Mouse (Mus musculus) MEL (cell line): ENCODE data around the gene Polr2e. TPM values are rescaled to one million over a fixed set of nuclear protein-coding genes. Genes with fewer than 3 reads are reported as not detected.

Experiments used
- DNase-seq: peaks from one replicate; pipeline ENCODE4 v3.0.0; 2011; ENCODE audit warnings: low read depth, low spot score
- H3K27ac ChIP-seq: 2 replicates; pipeline ENCODE4 v1.5.1; 2012; ENCODE audit warnings: low read depth, mild to moderate bottlenecking, control low read depth, low read length, moderate library complexity; ENCODE audit not compliant: control insufficient read depth
- H3K27me3 ChIP-seq, 2 experiments: fragments of 150-350 bp in 1 of 2; sonication (generic) in 1 of 2; 2 replicates each; pipeline ENCODE4 v1.6.1; 2012; ENCODE audit warnings: low read length in 2 of 2, mild to moderate bottlenecking in 2 of 2, improper control_type of control experiment in 1 of 2, moderate library complexity in 1 of 2; ENCODE audit not compliant: insufficient read depth in 2 of 2, control insufficient read depth in 1 of 2
- H3K36me3 ChIP-seq, 2 experiments: 2 replicates each; pipeline ENCODE4 v1.6.1; 2012 to 2014; ENCODE audit warnings: low read length in 2 of 2, improper control_type of control experiment in 1 of 2, inconsistent platforms in 1 of 2, mild to moderate bottlenecking in 1 of 2; ENCODE audit not compliant: insufficient read depth in 2 of 2, control insufficient read depth in 1 of 2
- H3K4me1 ChIP-seq, 2 experiments: fragments of 150-350 bp in 1 of 2; sonication (generic) in 1 of 2; 2 replicates each; pipeline ENCODE4 v1.6.1; 2012; ENCODE audit warnings: low read length in 2 of 2, improper control_type of control experiment in 1 of 2, mild to moderate bottlenecking in 1 of 2; ENCODE audit not compliant: insufficient read depth in 2 of 2, control insufficient read depth in 1 of 2
- H3K4me3 ChIP-seq, 2 experiments: fragments of 150-350 bp in 1 of 2; sonication (generic) in 1 of 2; 2 replicates each; pipeline ENCODE4 v1.5.1; 2012; ENCODE audit warnings: low read depth in 2 of 2, low read length in 2 of 2, mild to moderate bottlenecking in 2 of 2, moderate library complexity in 2 of 2, control low read depth in 1 of 2, improper control_type of control experiment in 1 of 2; ENCODE audit not compliant: control insufficient read depth in 1 of 2, insufficient read depth in 1 of 2
- H3K79me2 ChIP-seq: 2 replicates; pipeline ENCODE4 v1.6.1; 2012; ENCODE audit warnings: mild to moderate bottlenecking, low read length, moderate library complexity; ENCODE audit not compliant: control insufficient read depth, poor library complexity, insufficient read depth
- H3K9ac ChIP-seq: 2 replicates; pipeline ENCODE4 v1.6.1; 2012; ENCODE audit warnings: low read depth, mild to moderate bottlenecking, control low read depth, low read length, moderate library complexity; ENCODE audit not compliant: control insufficient read depth, poor library complexity, severe bottlenecking
- H3K9me3 ChIP-seq: fragments of 150-350 bp; sonication (generic); replicated peaks from 2 replicates; pipeline ENCODE4 v1.6.1; 2012; ENCODE audit warnings: mild to moderate bottlenecking, low read length, improper control_type of control experiment, moderate library complexity; ENCODE audit not compliant: insufficient read depth
- CHD1 ChIP-seq: IDR thresholded peaks from 2 replicates; pipeline ENCODE4 v1.6.1; 2012; ENCODE audit warnings: low read depth, mild to moderate bottlenecking, inconsistent platforms, low read length, improper control_type of control experiment
- CHD2 ChIP-seq: IDR thresholded peaks from 2 replicates; pipeline ENCODE4 v1.6.1; 2011; ENCODE audit warnings: low read length, improper control_type of control experiment
- ELF1 ChIP-seq: IDR thresholded peaks from 2 replicates; pipeline ENCODE4 v1.6.1; 2014; ENCODE audit warnings: low read depth, mild to moderate bottlenecking, inconsistent platforms, low read length, improper control_type of control experiment, moderate library complexity
- EP300 ChIP-seq, 2 experiments: IDR thresholded peaks; 2 replicates each; pipeline ENCODE4 v1.6.1; 2011; ENCODE audit warnings: improper control_type of control experiment in 2 of 2, low read length in 2 of 2, low read depth in 1 of 2, mild to moderate bottlenecking in 1 of 2
- GABPA ChIP-seq: IDR thresholded peaks from 2 replicates; pipeline ENCODE4 v1.6.1; 2012; ENCODE audit warnings: low read depth, mild to moderate bottlenecking, inconsistent platforms, low read length, improper control_type of control experiment, moderate library complexity
- HCFC1 ChIP-seq: IDR thresholded peaks from 2 replicates; pipeline ENCODE4 v1.6.1; 2012; ENCODE audit warnings: low read depth, mild to moderate bottlenecking, inconsistent platforms, low read length, improper control_type of control experiment, moderate library complexity
- JUND ChIP-seq: IDR thresholded peaks from 2 replicates; pipeline ENCODE4 v1.6.1; 2011; ENCODE audit warnings: low read depth, mild to moderate bottlenecking, improper control_type of control experiment, low read length
- KAT2A ChIP-seq: conservative IDR thresholded peaks from 2 replicates; pipeline ENCODE4 v1.6.1; 2012; ENCODE audit warnings: low read depth, low read length, improper control_type of control experiment, inconsistent platforms
- MAX ChIP-seq: IDR thresholded peaks from 2 replicates; pipeline ENCODE4 v1.6.1; 2011; ENCODE audit warnings: low read length, improper control_type of control experiment
- NRF1 ChIP-seq: IDR thresholded peaks from 2 replicates; pipeline ENCODE4 v1.6.1; 2014; ENCODE audit warnings: low read depth, mild to moderate bottlenecking, inconsistent platforms, low read length, improper control_type of control experiment, moderate library complexity; ENCODE audit not compliant: poor library complexity, insufficient read depth, severe bottlenecking
- RAD21 ChIP-seq: IDR thresholded peaks from 2 replicates; pipeline ENCODE4 v1.6.1; 2011; ENCODE audit warnings: mild to moderate bottlenecking, low read depth, low read length, improper control_type of control experiment
- SIN3A ChIP-seq: IDR thresholded peaks from 2 replicates; pipeline ENCODE4 v1.6.1; 2012; ENCODE audit warnings: low read length, improper control_type of control experiment, inconsistent platforms
- SMC3 ChIP-seq: IDR thresholded peaks from 2 replicates; pipeline ENCODE4 v1.6.1; 2011; ENCODE audit warnings: low read depth, low read length, improper control_type of control experiment
- TAL1 ChIP-seq: IDR thresholded peaks from 2 replicates; pipeline ENCODE4 v1.6.1; 2012; ENCODE audit warnings: mild to moderate bottlenecking, inconsistent platforms, low read length, moderate library complexity, mixed read lengths
- TCF12 ChIP-seq: IDR thresholded peaks from 2 replicates; pipeline ENCODE4 v1.6.1; 2014; ENCODE audit warnings: low read depth, mild to moderate bottlenecking, inconsistent platforms, low read length, improper control_type of control experiment, moderate library complexity
- UBTF ChIP-seq: IDR thresholded peaks from 2 replicates; pipeline ENCODE4 v1.6.1; 2012; ENCODE audit warnings: low read depth, mild to moderate bottlenecking, inconsistent platforms, low read length, improper control_type of control experiment, moderate library complexity, borderline replicate concordance; ENCODE audit not compliant: insufficient read depth
- USF2 ChIP-seq, 2 experiments: IDR thresholded peaks; 2 replicates each; pipeline ENCODE4 v1.6.1; 2011 to 2012; ENCODE audit warnings: improper control_type of control experiment in 2 of 2, low read length in 2 of 2, borderline replicate concordance in 1 of 2, inconsistent platforms in 1 of 2, low read depth in 1 of 2, mild to moderate bottlenecking in 1 of 2; ENCODE audit not compliant: insufficient read depth in 1 of 2
- ZC3H11A ChIP-seq: IDR thresholded peaks from 2 replicates; pipeline ENCODE4 v1.6.1; 2012; ENCODE audit warnings: low read depth, mild to moderate bottlenecking, inconsistent platforms, low read length, improper control_type of control experiment
- polyA plus RNA-seq, 2 experiments: library from polyadenylated mRNA; stranded (reverse) in 1 of 2; unstranded in 1 of 2; fragments of >175 nt in 1 of 2; fragments of >200 nt in 1 of 2; gene quantifications; 2 replicates each; pipeline versions ENCODE4 v1.2.1 to v1.2.4; 2012; ENCODE audit warnings: low replicate concordance in 2 of 2, low read depth in 1 of 2; ENCODE audit not compliant: insufficient read length in 2 of 2, insufficient read depth in 1 of 2, missing spikeins in 1 of 2
- total RNA-seq: library from RNA; depleted of rRNA; stranded (reverse); fragments of 300-350 nt; gene quantifications from 2 replicates; pipeline ENCODE4 v1.2.3, GENCODE M21; 2012

The Polr2e gene
- total and polyA plus RNA-seq, 3 experiments = 169 to 279 (median 258) TPM

- Histone ChIP-seq H3K9ac (no peak overlapping the region), H3K9me3 (no peaks in the 10 kb centered on the region), H3K79me2 (no peaks in the 10 kb centered on the region; the same call in 1 of the 2 replicates), H3K27ac (no peak overlapping the region), H3K36me3 (no peaks in the 10 kb centered on the region; a peak in 1 of 4 replicates), H3K27me3 (no peaks in the 10 kb centered on the region), H3K4me3 (no peak overlapping the region), H3K4me1 (no peaks in the 10 kb centered on the region)
- TF ChIP-seq KAT2A (no peak), SMC3 (no peak), JUND (no peak), RAD21 (no peak), GABPA (no peak)
- DNase-seq = no peak
Observed at GRCm38 (mm10) chr10:80089146-80089545, 49.6 kb upstream of the Polr2e start.

- Histone ChIP-seq H3K4me1 (no peaks in the 10 kb centered on the region), H3K79me2 (no peaks in the 10 kb centered on the region; the same call in 1 of the 2 replicates), H3K4me3 (no peak overlapping the region), H3K27me3 (no peaks in the 10 kb centered on the region), H3K27ac (no peak overlapping the region), H3K36me3 (peaks cover 0 to 3% of the 10 kb centered on the region in 2 experiments; a peak in 1 of 4 replicates), H3K9ac (no peak overlapping the region), H3K9me3 (no peaks in the 10 kb centered on the region)
- TF ChIP-seq JUND (no peak), CHD2 (no peak), EP300 (IDR thresholded peaks at IDR 0.05; ENCODE audit: low read depth in 1 of 2, low read length in 2 of 2) (no peak), TAL1 (no peak), USF2 (IDR thresholded peaks at IDR 0.05; ENCODE audit: borderline replicate concordance in 1 of 2, insufficient read depth in 1 of 2, low read depth in 1 of 2, low read length in 2 of 2) (no peak), KAT2A (no peak), CHD1 (no peak), TCF12 (no peak), MAX (no peak), SMC3 (no peak), NRF1 (no peak), HCFC1 (no peak), SIN3A (no peak), UBTF (no peak), ZC3H11A (no peak), ELF1 (no peak)
- DNase-seq = no peak
Observed at GRCm38 (mm10) chr10:80087483-80087882, 47.9 kb upstream of the Polr2e start.
